In genomic region chr16:37389201-37389905, GRCm38 (mm10) we compare ENCODE assay signal across 26 mouse cellular contexts. TPM values are rescaled to one million over a fixed set of nuclear protein-coding genes. Genes with fewer than 3 reads are reported as not detected.
A peak's percentile ranks its signal among the peaks of the same experiment; 100 is the strongest.
DNase-seq lines count a peak whose midpoint lies in the region; ATAC-seq lines count a peak whose summit lies in the region.
"Had no signal": no experiment of that assay in that cellular context is flagged by ENCODE, and none has a peak within 500 bp of the region (broad histone marks: within the 10 kb centered on the region; RNA-seq: fewer than 3 reads in every experiment).

No protein-coding gene starts in this region.

- H3K4me1 ChIP-seq in kidney, embryonic 15.5 days: peaks cover 10% of the 10 kb centered on the region
- H3K4me1 ChIP-seq: embryonic facial prominence, embryonic 12.5 days; hindbrain, embryonic 12.5 days; hindbrain, embryonic 15.5 days had no signal

- DNase-seq in kidney, adult 11 months: peak; percentile 15
- no peak for DNase-seq in kidney, postnatal 14 days
- DNase-seq in kidney, adult 9 months: peak; percentile 76
- no peak for DNase-seq in kidney, adult 18-20 months
- DNase-seq in kidney, postnatal 4 days: peak; percentile 7 to 27
- no peak for DNase-seq in spleen, postnatal 14 days (ENCODE audit: low spot score in 2 of 2)
- no peak for DNase-seq in natural killer cell, adult 2 months (ENCODE audit: low spot score in 2 of 2)
- DNase-seq: adrenal gland, postnatal 10 days; adrenal gland, postnatal 36 days; B cell, adult 2 months; cerebellum, adult 11-12 months; cerebellum, adult 9-10 months; cerebellum, postnatal 25 days; forebrain, postnatal 0 days; gastrocnemius, adult 2 months; gastrocnemius, postnatal 14 days; heart, adult 11 months had no signal

- H3K36me3 ChIP-seq in kidney, embryonic 15.5 days: no peaks in the 10 kb centered on the region
- H3K36me3 ChIP-seq: embryonic facial prominence, embryonic 12.5 days; embryonic facial prominence, embryonic 15.5 days; G1E; hindbrain, embryonic 12.5 days; hindbrain, embryonic 15.5 days had no signal

- H3K9me3 ChIP-seq in kidney, embryonic 15.5 days (replicated peaks): no peaks in the 10 kb centered on the region
- H3K9me3 ChIP-seq: embryonic facial prominence, embryonic 12.5 days; embryonic facial prominence, embryonic 15.5 days; G1E; hindbrain, embryonic 12.5 days; hindbrain, embryonic 15.5 days had no signal

- no peak for ATAC-seq in kidney, embryonic 15.5 days (replicated peaks; ENCODE audit: low FRiP score)
- ATAC-seq: forebrain, embryonic 14.5 days; forebrain, postnatal 0 days; Patski had no signal

- no peak overlapping the region for H3K9ac ChIP-seq in kidney, embryonic 15.5 days
- H3K9ac ChIP-seq: embryonic facial prominence, embryonic 12.5 days; embryonic facial prominence, embryonic 15.5 days; forebrain, postnatal 0 days; hindbrain, embryonic 12.5 days; hindbrain, embryonic 15.5 days had no signal

- 68% methylated on average over 4 of the region's 4 CpGs for WGBS in kidney, embryonic 15.5 days

- peak overlapping the region; percentile 18; the same call in 1 of the 2 replicates for H3K27ac ChIP-seq in kidney, embryonic 15.5 days
- H3K27ac ChIP-seq: embryonic facial prominence, embryonic 12.5 days; embryonic facial prominence, embryonic 15.5 days; gastrocnemius, adult 2 months; hindbrain, embryonic 12.5 days; hindbrain, embryonic 15.5 days had no signal

- H3K27me3 ChIP-seq in kidney, embryonic 15.5 days: peaks cover 6% of the 10 kb centered on the region
- H3K27me3 ChIP-seq: hindbrain, embryonic 12.5 days; hindbrain, embryonic 15.5 days had no signal

- no peak overlapping the region for H3K4me2 ChIP-seq in kidney, embryonic 15.5 days
- H3K4me2 ChIP-seq: embryonic facial prominence, embryonic 12.5 days; embryonic facial prominence, embryonic 15.5 days; heart, embryonic 11.5 days; hindbrain, embryonic 12.5 days; hindbrain, embryonic 15.5 days had no signal

- H3K4me3 ChIP-seq in kidney, embryonic 15.5 days (replicated peaks): no peak overlapping the region
- H3K4me3 ChIP-seq: embryonic facial prominence, embryonic 12.5 days; embryonic facial prominence, embryonic 15.5 days; gastrocnemius, adult 2 months; hindbrain, embryonic 12.5 days; hindbrain, embryonic 15.5 days had no signal

RNA-seq across cellular contexts. Expression of gene Stxbp5l, which starts 4.6 kb away (rescaled TPM):
- polyA plus RNA-seq in kidney, embryonic 15.5 days (2015; fragmentation: Nextera tagmentation; extraction: Ambion mirVana): 2.9 and 3.2 TPM in 2 replicates
- polyA plus RNA-seq: G1E had no signal

Comparison
In these comparisons a context has a peak if more than half of its experiments do, and no peak if none do; other contexts are left out.
1. DNase-seq: peak in kidney, adult 11 months (single experiment), kidney, adult 9 months (single experiment) and kidney, postnatal 4 days (2 of 2); none in kidney, postnatal 14 days (single experiment), kidney, adult 18-20 months (single experiment), spleen, postnatal 14 days (0 of 2) and natural killer cell, adult 2 months (0 of 2).